Mouse (Mus musculus): ENCODE results near the gene Vwa8. TPM values are rescaled to one million over a fixed set of nuclear protein-coding genes. Genes with fewer than 3 reads are reported as not detected.
A peak's percentile ranks its signal among the peaks of the same experiment; 100 is the strongest.

Gene Vwa8
- polyA plus RNA-seq, 1 experiment from 2014 or later: 10.4 TPM

GRCm38 (mm10) chr14:79034511-79034913 lies 185.7 kb downstream of the Vwa8 start:
- Histone ChIP-seq H3K9ac (no peak overlapping the region), H3K27ac (replicated peaks) (0 out of 2 replicates have a peak overlapping the region, but pooled peaks have one; percentile 1), H3K27me3 (no peaks in the 10 kb centered on the region), H3K4me1 (peaks cover 16% of the 10 kb centered on the region), H3K9me3 (replicated peaks) (no peaks in the 10 kb centered on the region), H3K36me3 (no peaks in the 10 kb centered on the region), H3K4me3 (replicated peaks) (no peak overlapping the region), H3K4me2 (replicated peaks) (no peak overlapping the region)
- no peak for ATAC-seq (ENCODE audit: insufficient number of reproducible peaks, low FRiP score, low TSS enrichment, low read depth)
- 36% methylated on average over 9 of the region's 9 CpGs for WGBS

GRCm38 (mm10) chr14:79035575-79035974 lies 186.7 kb downstream of the Vwa8 start:
- Histone ChIP-seq H3K27ac (replicated peaks) (no peak overlapping the region), H3K4me3 (replicated peaks) (no peak overlapping the region), H3K36me3 (no peaks in the 10 kb centered on the region), H3K4me2 (replicated peaks) (no peak overlapping the region), H3K4me1 (peaks cover 16% of the 10 kb centered on the region), H3K9ac (no peak overlapping the region), H3K9me3 (replicated peaks) (no peaks in the 10 kb centered on the region), H3K27me3 (no peaks in the 10 kb centered on the region)
- WGBS: 89% methylated on average over 9 of the region's 9 CpGs
- ATAC-seq (ENCODE audit: insufficient number of reproducible peaks, low FRiP score, low TSS enrichment, low read depth): no peak

GRCm38 (mm10) chr14:79047186-79047585 lies 198.3 kb downstream of the Vwa8 start:
- H3K4me1 ChIP-seq: peaks cover 16% of the 10 kb centered on the region; the same call in 1 of the 2 replicates
- H3K27ac ChIP-seq (replicated peaks): no peak overlapping the region
- no peaks in the 10 kb centered on the region for H3K9me3 ChIP-seq (replicated peaks)
- no peak overlapping the region for H3K4me3 ChIP-seq (replicated peaks)
- no peaks in the 10 kb centered on the region for H3K27me3 ChIP-seq
- no peak overlapping the region for H3K9ac ChIP-seq
- H3K36me3 ChIP-seq: no peaks in the 10 kb centered on the region
- H3K4me2 ChIP-seq (replicated peaks): no peak overlapping the region
- 81% methylated on average over 2 of the region's 2 CpGs for WGBS
- ATAC-seq (ENCODE audit: insufficient number of reproducible peaks, low FRiP score, low TSS enrichment, low read depth): no peak

- ATAC-seq (ENCODE audit: insufficient number of reproducible peaks, low FRiP score, low TSS enrichment, low read depth): no peak
- peaks cover 16% of the 10 kb centered on the region; the same call in 1 of the 2 replicates for H3K4me1 ChIP-seq
Measured at GRCm38 (mm10) chr14:79047956-79048355, 199.1 kb downstream of the Vwa8 start.

GRCm38 (mm10) chr14:79049544-79049943 lies 200.7 kb downstream of the Vwa8 start:
- Histone ChIP-seq H3K4me3 (replicated peaks) (no peak overlapping the region), H3K4me1 (peaks cover 16% of the 10 kb centered on the region; the same call in 1 of the 2 replicates), H3K27ac (replicated peaks) (peak overlapping the region; percentile 82), H3K36me3 (no peaks in the 10 kb centered on the region), H3K9ac (no peak overlapping the region), H3K27me3 (no peaks in the 10 kb centered on the region), H3K4me2 (replicated peaks) (no peak overlapping the region), H3K9me3 (replicated peaks) (no peaks in the 10 kb centered on the region)
- no peak for ATAC-seq (ENCODE audit: insufficient number of reproducible peaks, low FRiP score, low TSS enrichment, low read depth)
- WGBS: 68% methylated on average over 11 of the region's 11 CpGs

More at GRCm38 (mm10) chr14:79047956-79048355, 199.1 kb downstream of the Vwa8 start:
- H3K9me3 ChIP-seq (replicated peaks): no peaks in the 10 kb centered on the region
- H3K9ac ChIP-seq: no peak overlapping the region
- H3K4me2 ChIP-seq (replicated peaks): no peak overlapping the region
- 83% methylated on average over 6 of the region's 6 CpGs for WGBS
- no peak overlapping the region for H3K4me3 ChIP-seq (replicated peaks)
- no peak overlapping the region for H3K27ac ChIP-seq (replicated peaks)
- no peaks in the 10 kb centered on the region for H3K27me3 ChIP-seq
- H3K36me3 ChIP-seq: no peaks in the 10 kb centered on the region

GRCm38 (mm10) chr14:79065636-79066035 lies 216.8 kb downstream of the Vwa8 start:
- H3K27ac ChIP-seq (replicated peaks): no peak overlapping the region
- 0 out of 2 replicates have a peak, but pooled peaks cover 2% of the 10 kb centered on the region for H3K36me3 ChIP-seq
- WGBS: 79% methylated on average over 3 of the region's 3 CpGs
- no peaks in the 10 kb centered on the region for H3K27me3 ChIP-seq
- H3K4me3 ChIP-seq (replicated peaks): no peak overlapping the region
- ATAC-seq (ENCODE audit: insufficient number of reproducible peaks, low FRiP score, low TSS enrichment, low read depth): no peak
- H3K4me2 ChIP-seq (replicated peaks): no peak overlapping the region
- H3K9ac ChIP-seq: no peak overlapping the region
- no peaks in the 10 kb centered on the region for H3K9me3 ChIP-seq (replicated peaks)
- H3K4me1 ChIP-seq: no peaks in the 10 kb centered on the region

- Histone ChIP-seq H3K9me3 (replicated peaks) (no peaks in the 10 kb centered on the region), H3K27ac (replicated peaks) (no peak overlapping the region), H3K36me3 (no peaks in the 10 kb centered on the region), H3K4me2 (replicated peaks) (no peak overlapping the region), H3K9ac (no peak overlapping the region), H3K4me3 (replicated peaks) (no peak overlapping the region), H3K4me1 (no peaks in the 10 kb centered on the region), H3K27me3 (no peaks in the 10 kb centered on the region)
- no peak for ATAC-seq (ENCODE audit: insufficient number of reproducible peaks, low FRiP score, low TSS enrichment, low read depth)
- 94% methylated on average over 1 of the region's 1 CpGs for WGBS
Measured at GRCm38 (mm10) chr14:79069515-79069914, 220.7 kb downstream of the Vwa8 start.

- H3K9ac ChIP-seq: no peak overlapping the region
- no peak for ATAC-seq (ENCODE audit: insufficient number of reproducible peaks, low FRiP score, low TSS enrichment, low read depth)
- H3K36me3 ChIP-seq: no peaks in the 10 kb centered on the region
- 53% methylated on average over 8 of the region's 8 CpGs for WGBS
- H3K4me3 ChIP-seq (replicated peaks): no peak overlapping the region
- no peak overlapping the region for H3K27ac ChIP-seq (replicated peaks)
- peaks cover 15% of the 10 kb centered on the region for H3K4me1 ChIP-seq
- H3K9me3 ChIP-seq (replicated peaks): no peaks in the 10 kb centered on the region
- no peak overlapping the region for H3K4me2 ChIP-seq (replicated peaks)
- H3K27me3 ChIP-seq: no peaks in the 10 kb centered on the region
Measured at GRCm38 (mm10) chr14:79074786-79075185, 225.9 kb downstream of the Vwa8 start.

- no peaks in the 10 kb centered on the region for H3K27me3 ChIP-seq
- peaks cover 15% of the 10 kb centered on the region for H3K4me1 ChIP-seq
- H3K4me3 ChIP-seq (replicated peaks): no peak overlapping the region
- ATAC-seq (ENCODE audit: insufficient number of reproducible peaks, low FRiP score, low TSS enrichment, low read depth): peak; percentile 40
- WGBS: 16% methylated on average over 9 of the region's 9 CpGs
- no peaks in the 10 kb centered on the region for H3K9me3 ChIP-seq (replicated peaks)
- H3K4me2 ChIP-seq (replicated peaks): no peak overlapping the region
- H3K36me3 ChIP-seq: no peaks in the 10 kb centered on the region
- H3K9ac ChIP-seq: no peak overlapping the region
- peak overlapping the region; percentile 81 for H3K27ac ChIP-seq (replicated peaks)
Measured at GRCm38 (mm10) chr14:79076560-79077300, 227.9 kb downstream of the Vwa8 start.

- Histone ChIP-seq H3K4me3 (replicated peaks) (no peak overlapping the region), H3K4me1 (no peaks in the 10 kb centered on the region), H3K4me2 (replicated peaks) (no peak overlapping the region), H3K9ac (no peak overlapping the region), H3K27me3 (no peaks in the 10 kb centered on the region), H3K9me3 (replicated peaks) (no peaks in the 10 kb centered on the region), H3K36me3 (no peaks in the 10 kb centered on the region), H3K27ac (replicated peaks) (no peak overlapping the region)
- 69% methylated on average over 7 of the region's 7 CpGs for WGBS
- ATAC-seq (ENCODE audit: insufficient number of reproducible peaks, low FRiP score, low TSS enrichment, low read depth): no peak
Measured at GRCm38 (mm10) chr14:79083573-79083972, 234.7 kb downstream of the Vwa8 start.

GRCm38 (mm10) chr14:79086006-79086405 lies 237.2 kb downstream of the Vwa8 start:
- H3K4me2 ChIP-seq (replicated peaks): no peak overlapping the region
- no peak for ATAC-seq (ENCODE audit: insufficient number of reproducible peaks, low FRiP score, low TSS enrichment, low read depth)
- no peaks in the 10 kb centered on the region for H3K9me3 ChIP-seq (replicated peaks)
- no peak overlapping the region for H3K4me3 ChIP-seq (replicated peaks)
- 80% methylated on average over 5 of the region's 5 CpGs for WGBS
- H3K27ac ChIP-seq (replicated peaks): no peak overlapping the region
- no peak overlapping the region for H3K9ac ChIP-seq
- no peaks in the 10 kb centered on the region for H3K36me3 ChIP-seq
- no peaks in the 10 kb centered on the region for H3K27me3 ChIP-seq
- H3K4me1 ChIP-seq: peaks cover 13% of the 10 kb centered on the region

- Histone ChIP-seq H3K27me3 (no peaks in the 10 kb centered on the region), H3K4me1 (peaks cover 13% of the 10 kb centered on the region), H3K9ac (no peak overlapping the region), H3K27ac (replicated peaks) (peak overlapping the region; percentile 65), H3K4me2 (replicated peaks) (no peak overlapping the region), H3K4me3 (replicated peaks) (no peak overlapping the region), H3K36me3 (peaks cover 5% of the 10 kb centered on the region), H3K9me3 (replicated peaks) (0 out of 2 replicates have a peak, but pooled peaks cover 2% of the 10 kb centered on the region)
- 25% methylated on average over 2 of the region's 2 CpGs for WGBS
- ATAC-seq (ENCODE audit: insufficient number of reproducible peaks, low FRiP score, low TSS enrichment, low read depth): peak; percentile 83
Measured at GRCm38 (mm10) chr14:79089464-79089863, 240.6 kb downstream of the Vwa8 start.
